Mouse (Mus musculus) heart, postnatal 14 days (tissue): ENCODE data around the gene Dppa5a. TPM values are rescaled to one million over a fixed set of nuclear protein-coding genes. Genes with fewer than 3 reads are reported as not detected.
A peak's percentile ranks its signal among the peaks of the same experiment; 100 is the strongest.
"Not testable (repeated sequence)": the region's sequence is repeated elsewhere in the genome, so short reads cannot be mapped to it uniquely, and the experiment has no call there.

Experiments
- DNase-seq, 2 experiments: peaks; one replicate each; pipeline ENCODE4 v3.0.0; 2021 to 2022
- intact Hi-C: fragments of 180-260 bp; cut with DNase I; formaldehyde crosslinking; loops from one replicate; pipeline ENCODE4 v1.15.1; 2025
- long read RNA-seq, 2 experiments: library from polyadenylated mRNA; stranded (forward); transcript quantifications; one replicate each; pipeline ENCODE4 v2.0.0; 2021
- total RNA-seq, 2 experiments: library from RNA; stranded (reverse); gene quantifications; 2 replicates each; pipeline ENCODE4 v1.2.3; 2021

Gene Dppa5a
- total RNA-seq: not detected
- long read RNA-seq, experiment 1: 0 reads
- long read RNA-seq, experiment 2: 0 reads

DNA sequence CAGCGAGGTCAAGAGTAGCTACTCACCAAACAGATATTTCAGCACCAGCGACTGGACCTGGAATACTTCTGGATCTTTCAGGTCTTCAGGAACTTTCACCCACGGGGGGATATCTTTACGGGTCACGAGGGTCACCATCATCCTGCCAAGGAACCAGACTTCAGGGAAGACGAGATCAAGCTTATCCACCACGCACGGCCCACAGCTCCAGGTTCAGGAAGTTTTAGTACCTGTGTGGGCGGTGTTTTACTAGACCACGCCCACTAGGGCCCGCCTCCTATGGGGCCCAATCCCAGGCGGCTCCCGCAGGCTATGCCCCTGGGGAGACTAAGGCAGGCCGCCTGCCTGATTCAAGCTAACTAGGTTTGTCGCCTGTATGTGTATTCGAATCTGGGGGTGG, at the start of gene Dppa5a:
TSS of gene Dppa5a (minus strand) at position 219 of the 400 bp plus-strand sequence.
- intact Hi-C loops, DNase-seq: not testable (repeated sequence)

GRCm38 (mm10) chr9:78401596-78401995, 33.6 kb upstream of the Dppa5a start:
- intact Hi-C loops: no loop called here
- no peak for DNase-seq

GRCm38 (mm10) chr9:78400570-78400969, 32.6 kb upstream of the Dppa5a start:
- intact Hi-C loops: no loop called here
- no peak for DNase-seq

DNA sequence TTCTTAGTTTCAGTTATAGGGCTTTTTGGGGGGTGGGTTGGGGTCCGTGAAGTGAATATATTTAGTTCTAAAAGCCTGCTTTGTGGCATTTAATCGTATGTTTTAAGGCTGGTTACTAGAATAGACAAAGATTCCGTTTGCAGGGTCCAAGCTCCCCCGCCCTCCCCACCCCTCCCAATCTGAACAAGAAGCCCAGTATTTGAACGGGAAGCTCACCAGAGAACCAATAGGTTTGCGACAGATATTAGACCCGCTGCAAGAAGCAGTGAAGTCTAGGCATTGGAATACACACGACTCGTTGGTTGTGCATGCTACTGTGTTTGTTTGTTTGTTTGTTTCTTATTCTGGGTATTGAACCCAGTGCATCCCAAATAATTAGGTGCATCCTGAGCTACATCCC, 28.5 kb upstream of the Dppa5a start:
- DNase-seq: no peak
- intact Hi-C loops: no loop called here

GRCm38 (mm10) chr9:78395630-78396351, 27.8 kb upstream of the Dppa5a start, which contains the start of gene Ddx43:
Gene Ddx43, plus strand, starts transcription at chr9:78395777.
- intact Hi-C loops: no loop called here
- DNase-seq: peak; percentile 42 to 49

GRCm38 (mm10) chr9:78395244-78395629, 27.3 kb upstream of the Dppa5a start:
- DNase-seq: no peak
- intact Hi-C loops: no loop called here

- DNase-seq: no peak
- intact Hi-C loops: no loop called here
These were observed 26.6 kb upstream of the Dppa5a start for GRCm38 (mm10) chr9:78394602-78395001.

DNA sequence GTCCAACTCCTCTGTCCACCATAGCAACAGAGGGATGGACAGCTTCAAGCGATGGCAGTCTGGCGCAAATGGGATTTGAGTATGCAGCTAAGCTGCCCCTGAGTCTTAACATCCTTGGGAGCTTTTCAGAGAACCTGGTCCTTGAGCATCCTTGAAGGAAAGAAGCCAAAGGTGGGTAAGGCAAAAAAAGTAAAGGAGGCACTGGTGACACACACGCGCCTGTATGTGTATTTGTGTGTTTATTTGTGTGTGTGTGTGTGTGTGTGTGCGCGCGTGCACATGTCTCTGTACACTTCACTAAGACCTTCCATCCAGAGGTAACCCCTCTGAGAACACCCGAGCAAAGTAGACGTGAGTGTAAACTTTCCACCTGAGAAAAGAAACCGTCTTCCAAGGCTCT, 25.8 kb upstream of the Dppa5a start:
- intact Hi-C loops: no loop called here
- DNase-seq: no peak

DNA sequence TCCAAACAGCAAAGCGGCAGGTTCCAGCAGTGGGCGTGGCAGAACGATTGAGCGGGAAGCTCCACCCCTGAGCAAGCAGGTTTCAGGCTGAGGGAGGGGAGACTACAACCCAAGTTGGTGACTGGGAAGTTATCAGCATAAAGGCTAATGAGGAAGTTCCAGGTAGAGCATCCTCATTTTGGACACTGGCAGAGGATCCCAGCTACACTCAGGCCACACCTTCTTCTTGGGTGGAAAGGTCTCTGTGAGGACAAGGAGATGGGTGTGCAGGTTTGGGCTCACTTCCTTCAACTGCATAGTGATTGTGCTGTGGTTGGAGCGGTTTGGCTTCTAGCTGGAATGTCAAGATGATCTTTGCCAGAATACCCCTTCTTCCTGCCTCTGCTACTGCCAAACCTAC, 22.0 kb upstream of the Dppa5a start:
- intact Hi-C loops: no loop called here

GRCm38 (mm10) chr9:78386947-78387346, 19.0 kb upstream of the Dppa5a start:
- intact Hi-C loops: no loop called here
- DNase-seq: no peak

More for the DNA sequence above, 22.0 kb upstream of the Dppa5a start:
- DNase-seq: no peak

DNA sequence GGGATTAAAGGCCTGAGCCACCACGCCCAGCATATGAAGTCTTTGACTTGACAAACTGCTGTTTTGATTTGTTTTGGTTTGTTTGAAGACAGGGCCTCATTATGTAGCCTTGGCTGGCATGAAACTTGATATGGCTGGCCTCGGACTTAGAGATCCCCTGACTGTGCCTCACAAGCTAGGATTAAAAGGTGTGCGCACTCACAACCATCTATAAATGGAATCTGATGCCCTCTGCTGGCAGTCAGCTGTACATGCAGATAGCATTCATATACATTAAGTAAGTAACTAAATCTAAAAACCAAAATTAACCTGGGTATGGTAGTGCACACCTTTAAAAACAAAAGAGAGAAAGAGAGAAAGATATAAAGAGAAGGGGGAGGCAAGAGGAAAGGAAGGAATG, 17.9 kb upstream of the Dppa5a start:
- intact Hi-C loops: no loop called here
- DNase-seq: no peak

DNA sequence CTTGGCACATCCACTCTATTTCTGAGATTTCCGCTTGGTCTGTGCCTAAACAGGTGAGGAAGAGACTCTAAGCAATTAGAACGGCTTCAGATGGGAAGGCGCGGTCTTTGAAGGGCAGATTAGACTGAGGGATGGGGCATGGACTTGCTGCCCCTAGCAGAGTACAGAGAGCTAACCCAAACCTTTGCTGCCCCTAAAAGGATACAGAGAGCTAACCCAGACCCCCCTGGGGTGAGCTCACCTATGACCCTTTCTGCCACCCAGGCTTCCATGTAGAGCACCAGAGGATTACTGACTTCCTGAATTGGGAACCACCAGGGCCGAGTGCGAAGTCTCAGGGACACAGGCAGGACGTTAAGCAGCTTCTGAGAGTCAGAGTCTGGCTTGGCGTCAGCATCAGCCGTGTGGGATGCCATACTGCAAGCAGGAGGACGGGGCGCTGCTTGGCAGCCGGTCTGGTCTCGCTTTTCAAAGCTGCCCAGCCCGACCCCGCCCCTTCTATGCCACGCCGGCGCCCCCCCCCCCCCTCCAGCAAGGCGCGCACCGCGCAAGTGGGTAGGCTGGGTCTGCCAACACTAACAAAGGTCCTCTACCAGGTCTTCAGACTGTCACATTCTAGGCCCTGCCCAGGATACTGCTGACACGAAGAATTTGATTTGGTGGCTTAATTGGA, 10.3 kb upstream of the Dppa5a start, which contains the start of gene Ooep:
TSS of gene Ooep (minus strand) at position 613 of the 673 bp plus-strand sequence.
- intact Hi-C loops: no loop called here
- peak in 1 of 2 experiments; percentile 5 for DNase-seq

DNA sequence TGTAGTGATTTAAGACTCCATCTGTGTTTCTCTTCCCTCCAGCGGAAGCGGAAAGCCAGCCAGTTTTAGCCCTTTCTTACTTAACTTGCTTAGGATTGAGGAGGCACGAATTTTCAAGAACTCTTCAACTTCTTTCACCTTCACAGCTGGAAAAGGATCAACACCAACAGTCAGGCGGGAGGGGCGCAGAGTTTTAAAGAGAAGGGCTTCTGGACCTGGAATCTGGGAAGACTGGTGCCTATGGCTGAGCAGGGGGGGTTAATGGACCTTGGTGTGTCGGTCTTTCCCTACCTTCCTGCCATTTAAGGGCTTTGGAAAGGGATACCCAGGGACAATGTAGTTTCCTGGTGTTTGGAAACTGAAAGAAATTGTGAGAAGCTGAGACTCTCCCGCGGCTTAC, 9.6 kb upstream of the Dppa5a start:
- no peak for DNase-seq
- intact Hi-C loops: no loop called here

DNA sequence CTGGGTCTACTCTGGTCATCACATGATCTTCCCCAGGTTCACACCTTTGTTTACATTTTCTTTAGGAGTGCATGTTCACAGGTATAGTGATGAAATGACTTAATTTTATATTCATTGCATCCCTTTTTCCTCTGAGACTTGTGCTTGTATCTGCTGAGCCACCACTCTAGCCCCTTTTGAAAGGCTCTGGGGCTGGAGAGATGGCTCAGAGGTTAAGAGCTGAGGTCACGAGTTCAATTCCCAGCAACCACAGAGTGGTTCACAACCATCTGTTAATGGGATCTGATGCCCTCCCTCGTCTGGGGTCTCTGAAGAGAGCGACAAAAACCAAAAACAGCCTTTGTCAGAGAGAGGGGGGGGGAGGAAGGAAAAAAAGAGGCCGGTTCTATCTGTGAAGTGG, 7.5 kb upstream of the Dppa5a start:
- intact Hi-C loops: no loop called here
- no peak for DNase-seq

GRCm38 (mm10) chr9:78374885-78375389, 7.0 kb upstream of the Dppa5a start:
- intact Hi-C loops: no loop called here
- no peak for DNase-seq

DNA sequence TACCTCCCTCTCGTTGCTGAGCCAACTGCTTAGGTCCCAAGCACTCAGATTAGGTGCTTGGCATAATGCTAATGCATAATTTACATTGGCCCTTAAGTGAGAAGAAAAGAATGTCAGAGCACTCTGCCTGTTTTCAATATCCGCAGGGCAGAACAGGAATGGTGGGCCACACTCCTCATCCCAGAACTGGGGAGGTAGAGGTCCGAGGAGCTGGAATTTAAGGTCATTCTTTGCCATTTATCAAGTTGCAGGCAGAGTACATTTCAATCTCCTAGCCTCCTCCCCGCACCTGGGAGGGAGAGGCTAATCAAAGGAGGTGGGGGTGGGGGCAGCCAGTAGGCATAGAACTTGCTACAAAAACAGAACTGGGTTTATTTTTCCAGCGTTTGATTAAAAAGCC, 6.4 kb upstream of the Dppa5a start:
- intact Hi-C loops: no loop called here
- DNase-seq: no peak

GRCm38 (mm10) chr9:78372827-78373504, 5.0 kb upstream of the Dppa5a start:
- no peak for DNase-seq
- intact Hi-C loops: no loop called here

GRCm38 (mm10) chr9:78371441-78371840, 3.5 kb upstream of the Dppa5a start:
- no peak for DNase-seq
- intact Hi-C loops: no loop called here

- intact Hi-C loops: no loop called here
- DNase-seq: no peak
These were observed 1.8 kb upstream of the Dppa5a start for GRCm38 (mm10) chr9:78369786-78370185.

- intact Hi-C loops: no loop called here
- no peak for DNase-seq
These were observed 1.4 kb upstream of the Dppa5a start for GRCm38 (mm10) chr9:78369349-78369748.

- intact Hi-C loops: no loop called here
- no peak for DNase-seq
These were observed 805 bp upstream of the Dppa5a start for GRCm38 (mm10) chr9:78368671-78369293.
